Mouse (Mus musculus) CH12.LX (cell line): ENCODE data around the gene Ctdspl.

Experiments
- BHLHE40 ChIP-seq: IDR thresholded peaks from 2 replicates; pipeline ENCODE4 v1.6.1; 2011; ENCODE audit warnings: mild to moderate bottlenecking, low read depth, low read length, improper control_type of control experiment
- POLR2A ChIP-seq: IDR thresholded peaks from 2 replicates; pipeline ENCODE4 v1.6.1; 2011; ENCODE audit warnings: low read depth, mild to moderate bottlenecking, improper control_type of control experiment, low read length

DNA sequence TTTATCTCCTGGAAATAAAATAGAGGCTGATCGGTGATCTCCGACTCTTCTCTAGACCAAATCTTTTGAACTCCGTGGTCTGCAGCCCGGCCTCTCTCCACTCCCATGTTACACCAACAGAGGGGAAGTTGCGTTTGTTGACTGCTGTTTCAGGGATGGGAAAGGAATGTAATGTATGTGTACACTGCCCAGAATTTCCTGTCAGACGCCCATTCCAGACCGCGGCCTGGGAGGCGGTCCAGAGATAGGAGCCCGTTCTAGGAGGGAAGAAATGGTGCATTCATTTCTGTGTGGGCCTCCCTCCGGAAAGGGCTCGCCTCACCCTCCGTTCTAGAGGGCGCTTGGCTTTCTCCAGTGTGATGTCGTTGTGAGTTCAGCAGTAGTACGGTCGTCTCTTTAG lies 76.0 kb downstream of the Ctdspl start:
- TF ChIP-seq BHLHE40 (no peak), POLR2A (no peak)
